Mouse (Mus musculus): Measurements from ENCODE around the gene Prdm16. TPM values are rescaled to one million over a fixed set of nuclear protein-coding genes. Genes with fewer than 3 reads are reported as not detected.

Prdm16 gene
- polyA plus RNA-seq, 1 experiment from 2014 or later = 18.1 TPM

DNA sequence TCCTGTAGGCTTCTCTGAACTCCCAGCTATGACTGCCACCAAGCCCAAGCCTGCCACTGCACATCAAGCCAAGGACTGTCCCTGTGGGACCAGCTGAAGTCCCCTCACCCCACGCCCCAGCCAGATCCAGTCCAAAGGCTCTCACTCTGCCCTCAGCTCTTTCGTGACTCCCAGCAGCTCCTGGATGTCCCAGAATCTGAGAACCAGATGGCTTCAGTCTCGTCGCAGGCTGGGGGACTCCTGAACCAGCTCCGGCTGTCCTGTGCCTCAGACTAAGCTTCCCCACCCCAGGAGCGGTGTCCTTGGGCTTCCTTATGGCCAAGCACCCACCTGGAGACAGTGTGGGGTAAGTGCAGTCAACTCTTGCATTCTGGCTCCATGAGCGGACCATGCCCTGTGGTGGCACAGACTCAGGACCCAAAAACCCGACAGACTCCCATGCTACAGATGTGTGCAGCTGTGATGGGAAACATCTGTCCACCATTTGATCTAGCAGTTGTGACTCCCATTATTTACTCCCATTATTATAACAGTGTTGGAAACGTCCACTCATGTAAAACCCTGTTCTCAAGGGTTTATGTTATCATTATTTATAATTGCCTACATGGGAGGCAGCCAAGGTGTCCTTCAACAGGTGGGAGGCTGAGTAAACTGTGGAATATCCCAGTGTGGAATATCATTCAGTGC lies 326.0 kb downstream of the Prdm16 start:
- H3K4me2 ChIP-seq (ENCODE audit: low read length) = no peak overlapping the region
- H3K9ac ChIP-seq (ENCODE audit: low read length) = no peak overlapping the region
- 76% methylated on average over 9 of the region's 9 CpGs for WGBS
- H3K27ac ChIP-seq (replicated peaks in 1 of 2; ENCODE audit: control insufficient read depth in 1 of 2, insufficient read depth in 1 of 2, low read depth in 2 of 2, low read length in 2 of 2) = no peak overlapping the region
- no peaks in the 10 kb centered on the region for H3K27me3 ChIP-seq (ENCODE audit: control insufficient read depth, insufficient read depth, low read length)
- ATAC-seq (ENCODE audit: insufficient number of reproducible peaks, insufficient read depth, low FRiP score, low read depth) = no peak
- 0 out of 2 replicates have a peak, but pooled peaks cover 2% of the 10 kb centered on the region for H3K9me3 ChIP-seq (ENCODE audit: control insufficient read depth, low read length)
- H3K36me3 ChIP-seq (ENCODE audit: control insufficient read depth, insufficient read depth, low read length) = no peaks in the 10 kb centered on the region
- no peaks in the 10 kb centered on the region for H3K4me1 ChIP-seq (ENCODE audit: control insufficient read depth in 2 of 2, insufficient read depth in 2 of 2, low read length in 2 of 2)
- H3K4me3 ChIP-seq (ENCODE audit: control insufficient read depth in 1 of 2, insufficient read depth in 1 of 2, low read depth in 1 of 2, low read length in 2 of 2) = no peak overlapping the region

- 0 out of 2 replicates have a peak, but pooled peaks cover 2% of the 10 kb centered on the region for H3K9me3 ChIP-seq (ENCODE audit: control insufficient read depth, low read length)
- no peak overlapping the region for H3K27ac ChIP-seq (replicated peaks in 1 of 2; ENCODE audit: control insufficient read depth in 1 of 2, insufficient read depth in 1 of 2, low read depth in 2 of 2, low read length in 2 of 2)
- no peaks in the 10 kb centered on the region for H3K36me3 ChIP-seq (ENCODE audit: control insufficient read depth, insufficient read depth, low read length)
- no peak overlapping the region for H3K4me2 ChIP-seq (ENCODE audit: low read length)
- no peaks in the 10 kb centered on the region for H3K27me3 ChIP-seq (ENCODE audit: control insufficient read depth, insufficient read depth, low read length)
- no peak overlapping the region for H3K4me3 ChIP-seq (ENCODE audit: control insufficient read depth in 1 of 2, insufficient read depth in 1 of 2, low read depth in 1 of 2, low read length in 2 of 2)
- H3K9ac ChIP-seq (ENCODE audit: low read length) = no peak overlapping the region
- 72% methylated on average over 2 of the region's 2 CpGs for WGBS
- ATAC-seq (ENCODE audit: insufficient number of reproducible peaks, insufficient read depth, low FRiP score, low read depth) = no peak
- no peaks in the 10 kb centered on the region for H3K4me1 ChIP-seq (ENCODE audit: control insufficient read depth in 2 of 2, insufficient read depth in 2 of 2, low read length in 2 of 2)
Measured at GRCm38 (mm10) chr4:154309131-154309530, 327.5 kb downstream of the Prdm16 start.

DNA sequence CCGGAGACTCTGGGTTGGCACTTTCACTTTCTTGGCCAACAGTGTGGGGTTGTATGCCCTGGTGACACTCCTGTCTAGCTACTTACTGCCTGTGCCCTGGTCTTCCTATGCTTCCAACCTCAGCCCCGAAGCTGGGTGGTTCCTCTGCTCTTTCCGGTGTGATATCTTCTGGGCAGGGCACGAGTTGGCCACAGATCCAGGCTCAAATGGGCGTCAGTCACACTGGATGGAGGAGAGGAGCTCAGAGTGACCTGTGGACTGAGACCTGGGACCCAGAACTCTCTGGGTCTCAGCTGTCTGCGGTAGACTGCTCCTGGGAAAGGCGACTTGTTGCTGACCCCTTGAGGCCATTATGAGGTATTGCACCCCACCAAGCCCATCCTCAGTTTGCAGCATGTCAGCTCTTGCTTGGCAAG lies 335.2 kb downstream of the Prdm16 start, which contains the start of gene Arhgef16:
Gene Arhgef16, minus strand, starts transcription at position 211 of the 416 bp plus-strand sequence.
- no peak within 1 kb of the TSS for H3K9ac ChIP-seq (ENCODE audit: low read length)
- H3K4me3 ChIP-seq (ENCODE audit: control insufficient read depth in 1 of 2, insufficient read depth in 1 of 2, low read depth in 1 of 2, low read length in 2 of 2) = no peak within 1 kb of the TSS
- WGBS = 16% methylated on average over 7 of the region's 7 CpGs
- H3K27me3 ChIP-seq (ENCODE audit: control insufficient read depth, insufficient read depth, low read length) = peaks cover 22% of the 10 kb centered on the region
- H3K27ac ChIP-seq (replicated peaks in 1 of 2; ENCODE audit: control insufficient read depth in 1 of 2, insufficient read depth in 1 of 2, low read depth in 2 of 2, low read length in 2 of 2) = no peak within 1 kb of the TSS
- H3K36me3 ChIP-seq (ENCODE audit: control insufficient read depth, insufficient read depth, low read length) = no peaks in the 10 kb centered on the region
- no peak for ATAC-seq (ENCODE audit: insufficient number of reproducible peaks, insufficient read depth, low FRiP score, low read depth)
- 0 out of 2 replicates have a peak within 1 kb of the TSS, but pooled peaks have one; percentile 21 for H3K4me2 ChIP-seq (ENCODE audit: low read length)
- H3K4me1 ChIP-seq (ENCODE audit: control insufficient read depth in 2 of 2, insufficient read depth in 2 of 2, low read length in 2 of 2) = peaks cover 4 to 6% of the 10 kb centered on the region in 2 experiments; a peak in 1 of 4 replicates
- H3K9me3 ChIP-seq (ENCODE audit: control insufficient read depth, low read length) = 0 out of 2 replicates have a peak, but pooled peaks cover 2% of the 10 kb centered on the region

DNA sequence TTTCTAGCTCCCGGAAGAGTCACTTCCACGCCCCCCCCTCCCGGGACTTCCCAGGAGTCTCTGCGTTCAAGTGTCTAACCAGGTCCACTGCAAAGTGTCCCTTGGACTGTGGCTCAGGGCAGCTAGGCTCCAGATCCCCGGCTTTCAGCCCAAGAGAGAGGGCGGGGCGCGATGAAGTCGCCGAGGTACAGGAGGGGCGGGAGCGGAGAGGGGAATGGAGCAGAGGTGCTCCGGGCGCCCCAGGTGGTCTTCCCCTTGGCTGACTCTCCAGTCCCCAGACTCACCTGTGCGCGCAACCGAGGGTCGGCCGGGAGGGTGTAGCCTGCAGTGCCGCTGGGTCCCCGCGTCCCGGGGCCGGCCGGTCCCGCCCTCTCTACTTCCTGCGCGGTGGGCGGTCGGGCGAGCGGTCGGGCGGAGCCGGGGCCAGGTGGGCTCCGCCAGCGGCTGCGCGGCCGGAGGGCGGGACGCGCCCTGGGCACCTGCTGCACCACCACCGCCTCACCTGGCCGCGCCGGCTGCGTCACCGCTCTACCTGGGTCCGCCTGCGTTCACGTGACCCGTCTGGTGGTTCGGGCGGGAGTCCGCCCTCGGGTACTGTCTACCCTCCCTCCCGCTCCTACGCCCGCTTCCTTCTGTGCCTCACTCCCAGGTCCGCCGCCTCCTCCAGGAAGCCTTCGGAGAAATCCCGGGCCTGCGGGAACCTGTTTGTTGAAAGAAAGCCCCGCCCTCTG lies 337.0 kb downstream of the Prdm16 start:
- WGBS = 1% methylated on average over 57 of the region's 66 CpGs
- H3K4me3 ChIP-seq (ENCODE audit: control insufficient read depth in 1 of 2, insufficient read depth in 1 of 2, low read depth in 1 of 2, low read length in 2 of 2) = peak overlapping the region; percentile 48 to 55
- H3K9me3 ChIP-seq (ENCODE audit: control insufficient read depth, low read length) = no peaks in the 10 kb centered on the region
- no peak overlapping the region for H3K27ac ChIP-seq (replicated peaks in 1 of 2; ENCODE audit: control insufficient read depth in 1 of 2, insufficient read depth in 1 of 2, low read depth in 2 of 2, low read length in 2 of 2)
- H3K4me1 ChIP-seq (ENCODE audit: control insufficient read depth in 2 of 2, insufficient read depth in 2 of 2, low read length in 2 of 2) = peaks cover 4 to 6% of the 10 kb centered on the region in 2 experiments; a peak in 1 of 4 replicates
- H3K36me3 ChIP-seq (ENCODE audit: control insufficient read depth, insufficient read depth, low read length) = no peaks in the 10 kb centered on the region
- ATAC-seq (ENCODE audit: insufficient number of reproducible peaks, insufficient read depth, low FRiP score, low read depth) = no peak
- peak overlapping the region; percentile 48 for H3K9ac ChIP-seq (ENCODE audit: low read length)
- peak overlapping the region; percentile 69 for H3K4me2 ChIP-seq (ENCODE audit: low read length)
- H3K27me3 ChIP-seq (ENCODE audit: control insufficient read depth, insufficient read depth, low read length) = peaks cover 22% of the 10 kb centered on the region

GRCm38 (mm10) chr4:154297761-154298160 lies 338.9 kb downstream of the Prdm16 start:
- H3K4me2 ChIP-seq (ENCODE audit: low read length) = no peak overlapping the region
- peaks cover 18 to 24% of the 10 kb centered on the region in 2 experiments for H3K4me1 ChIP-seq (ENCODE audit: control insufficient read depth in 2 of 2, insufficient read depth in 2 of 2, low read length in 2 of 2)
- H3K27me3 ChIP-seq (ENCODE audit: control insufficient read depth, insufficient read depth, low read length) = peaks cover 22% of the 10 kb centered on the region
- ATAC-seq (ENCODE audit: insufficient number of reproducible peaks, insufficient read depth, low FRiP score, low read depth) = no peak
- whole genome bisulfite sequencing = 35% methylated on average over 9 of the region's 9 CpGs
- no peaks in the 10 kb centered on the region for H3K9me3 ChIP-seq (ENCODE audit: control insufficient read depth, low read length)
- no peak overlapping the region for H3K27ac ChIP-seq (replicated peaks in 1 of 2; ENCODE audit: control insufficient read depth in 1 of 2, insufficient read depth in 1 of 2, low read depth in 2 of 2, low read length in 2 of 2)
- no peaks in the 10 kb centered on the region for H3K36me3 ChIP-seq (ENCODE audit: control insufficient read depth, insufficient read depth, low read length)
- no peak overlapping the region for H3K4me3 ChIP-seq (ENCODE audit: control insufficient read depth in 1 of 2, insufficient read depth in 1 of 2, low read depth in 1 of 2, low read length in 2 of 2)
- H3K9ac ChIP-seq (ENCODE audit: low read length) = no peak overlapping the region

DNA sequence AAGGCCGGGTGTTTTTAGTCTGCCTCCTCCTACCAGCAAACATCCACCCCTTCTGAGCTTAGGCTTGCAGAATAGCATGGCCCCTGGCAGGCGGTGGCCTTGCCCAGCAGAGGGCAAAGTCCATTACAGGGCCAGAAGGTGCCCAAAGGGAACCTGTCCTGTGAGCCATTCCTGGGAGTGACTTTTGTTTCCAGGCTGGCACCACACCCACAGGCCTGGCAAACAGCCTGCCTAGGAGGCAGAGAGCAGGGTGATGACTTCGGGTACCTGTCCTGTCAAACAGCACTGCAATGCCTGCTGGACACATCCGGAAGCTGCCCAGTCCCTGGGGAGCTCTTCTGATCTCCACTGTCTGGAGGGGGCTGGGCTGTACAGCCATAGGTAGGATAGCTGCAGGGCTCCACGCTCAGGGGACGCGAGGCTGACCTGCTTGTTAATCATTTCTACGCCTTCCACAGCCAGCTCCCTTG lies 342.4 kb downstream of the Prdm16 start:
- H3K4me1 ChIP-seq (ENCODE audit: control insufficient read depth in 2 of 2, insufficient read depth in 2 of 2, low read length in 2 of 2) = peaks cover 16 to 21% of the 10 kb centered on the region in 2 experiments
- no peak; the same call in 1 of the 2 replicates for ATAC-seq (ENCODE audit: insufficient number of reproducible peaks, insufficient read depth, low FRiP score, low read depth)
- peak overlapping the region in 1 of 2 experiments; percentile 12; a peak in 2 of 4 replicates for H3K27ac ChIP-seq (replicated peaks in 1 of 2; ENCODE audit: control insufficient read depth in 1 of 2, insufficient read depth in 1 of 2, low read depth in 2 of 2, low read length in 2 of 2)
- 40% methylated on average over 8 of the region's 8 CpGs for WGBS
- no peaks in the 10 kb centered on the region for H3K36me3 ChIP-seq (ENCODE audit: control insufficient read depth, insufficient read depth, low read length)
- no peaks in the 10 kb centered on the region for H3K9me3 ChIP-seq (ENCODE audit: control insufficient read depth, low read length)
- H3K4me2 ChIP-seq (ENCODE audit: low read length) = no peak overlapping the region
- H3K27me3 ChIP-seq (ENCODE audit: control insufficient read depth, insufficient read depth, low read length) = peaks cover 5% of the 10 kb centered on the region; the same call in 1 of the 2 replicates
- no peak overlapping the region for H3K4me3 ChIP-seq (ENCODE audit: control insufficient read depth in 1 of 2, insufficient read depth in 1 of 2, low read depth in 1 of 2, low read length in 2 of 2)
- no peak overlapping the region for H3K9ac ChIP-seq (ENCODE audit: low read length)

DNA sequence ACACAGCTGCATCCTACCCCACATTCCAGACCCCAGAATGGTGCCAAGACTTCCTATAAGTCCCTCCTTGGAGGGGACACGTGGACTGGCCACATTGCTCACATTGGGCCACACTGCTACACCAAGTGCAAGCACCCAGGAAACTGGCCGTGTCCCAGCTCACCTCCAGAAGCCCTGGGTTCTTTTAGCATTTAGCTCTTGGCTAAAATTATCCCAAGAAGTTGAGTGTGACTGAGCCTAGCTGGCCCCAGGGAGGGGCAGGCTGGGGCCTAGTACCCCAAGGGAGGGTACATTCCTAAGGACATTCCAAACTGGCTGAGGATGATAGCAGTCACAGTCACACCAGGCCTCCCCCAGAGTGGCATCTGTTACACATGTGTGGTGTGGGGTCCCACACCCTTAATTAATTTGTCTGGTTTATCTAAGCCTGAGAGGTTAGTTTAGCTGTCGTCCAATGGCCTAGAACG lies 342.9 kb downstream of the Prdm16 start:
- WGBS = 26% methylated on average over 4 of the region's 4 CpGs
- Histone ChIP-seq H3K27ac (replicated peaks in 1 of 2; ENCODE audit: control insufficient read depth in 1 of 2, insufficient read depth in 1 of 2, low read depth in 2 of 2, low read length in 2 of 2) (peak overlapping the region in 1 of 2 experiments; percentile 12; a peak in 2 of 4 replicates), H3K27me3 (ENCODE audit: control insufficient read depth, insufficient read depth, low read length) (no peaks in the 10 kb centered on the region; the same call in 1 of the 2 replicates), H3K9ac (ENCODE audit: low read length) (peak overlapping the region; percentile 2; the same call in 1 of the 2 replicates), H3K36me3 (ENCODE audit: control insufficient read depth, insufficient read depth, low read length) (no peaks in the 10 kb centered on the region), H3K9me3 (ENCODE audit: control insufficient read depth, low read length) (no peaks in the 10 kb centered on the region), H3K4me1 (ENCODE audit: control insufficient read depth in 2 of 2, insufficient read depth in 2 of 2, low read length in 2 of 2) (peaks cover 16 to 21% of the 10 kb centered on the region in 2 experiments), H3K4me3 (ENCODE audit: control insufficient read depth in 1 of 2, insufficient read depth in 1 of 2, low read depth in 1 of 2, low read length in 2 of 2) (no peak overlapping the region), H3K4me2 (ENCODE audit: low read length) (no peak overlapping the region)
- no peak; the same call in 1 of the 2 replicates for ATAC-seq (ENCODE audit: insufficient number of reproducible peaks, insufficient read depth, low FRiP score, low read depth)

All from heart, embryonic 14.5 days (tissue).